Mouse (Mus musculus) ES-E14 (cell line): ENCODE results near the gene Slf2.

Source experiments
- CHD2 ChIP-seq: IDR thresholded peaks from 2 replicates; pipeline ENCODE4 v1.6.1; 2014; ENCODE audit warnings: mild to moderate bottlenecking, low read depth, low read length, inconsistent platforms
- HCFC1 ChIP-seq: IDR thresholded peaks from 2 replicates; pipeline ENCODE4 v1.6.1; 2012; ENCODE audit warnings: low read length, inconsistent platforms, borderline replicate concordance; ENCODE audit not compliant: insufficient read depth
- MAFK ChIP-seq: IDR thresholded peaks from 2 replicates; pipeline ENCODE4 v1.6.1; 2014; ENCODE audit warnings: mild to moderate bottlenecking, low read depth, low read length, inconsistent platforms; ENCODE audit not compliant: insufficient read depth
- ZC3H11A ChIP-seq: IDR thresholded peaks from 2 replicates; pipeline ENCODE4 v1.6.1; 2012; ENCODE audit warnings: low read depth, mild to moderate bottlenecking, inconsistent platforms, low read length, borderline replicate concordance
- ZNF384 ChIP-seq: IDR thresholded peaks from 2 replicates; pipeline ENCODE4 v1.6.1; 2012; ENCODE audit warnings: low read depth, low read length, inconsistent platforms

- TF ChIP-seq CHD2: no peak
- TF ChIP-seq MAFK: no peak
- TF ChIP-seq ZNF384: no peak
- TF ChIP-seq ZC3H11A: no peak
- TF ChIP-seq HCFC1: no peak
Observed at GRCm38 (mm10) chr19:44985159-44985988, 54.4 kb downstream of the Slf2 start.
